Mouse (Mus musculus): ENCODE measurements around the gene Sltm. TPM values are rescaled to one million over a fixed set of nuclear protein-coding genes. Genes with fewer than 3 reads are reported as not detected.

Gene Sltm
- polyA plus RNA-seq (2015; fragmentation: Nextera tagmentation; extraction: Ambion mirVana), result 47.4 and 52.8 TPM in 2 replicates

DNA sequence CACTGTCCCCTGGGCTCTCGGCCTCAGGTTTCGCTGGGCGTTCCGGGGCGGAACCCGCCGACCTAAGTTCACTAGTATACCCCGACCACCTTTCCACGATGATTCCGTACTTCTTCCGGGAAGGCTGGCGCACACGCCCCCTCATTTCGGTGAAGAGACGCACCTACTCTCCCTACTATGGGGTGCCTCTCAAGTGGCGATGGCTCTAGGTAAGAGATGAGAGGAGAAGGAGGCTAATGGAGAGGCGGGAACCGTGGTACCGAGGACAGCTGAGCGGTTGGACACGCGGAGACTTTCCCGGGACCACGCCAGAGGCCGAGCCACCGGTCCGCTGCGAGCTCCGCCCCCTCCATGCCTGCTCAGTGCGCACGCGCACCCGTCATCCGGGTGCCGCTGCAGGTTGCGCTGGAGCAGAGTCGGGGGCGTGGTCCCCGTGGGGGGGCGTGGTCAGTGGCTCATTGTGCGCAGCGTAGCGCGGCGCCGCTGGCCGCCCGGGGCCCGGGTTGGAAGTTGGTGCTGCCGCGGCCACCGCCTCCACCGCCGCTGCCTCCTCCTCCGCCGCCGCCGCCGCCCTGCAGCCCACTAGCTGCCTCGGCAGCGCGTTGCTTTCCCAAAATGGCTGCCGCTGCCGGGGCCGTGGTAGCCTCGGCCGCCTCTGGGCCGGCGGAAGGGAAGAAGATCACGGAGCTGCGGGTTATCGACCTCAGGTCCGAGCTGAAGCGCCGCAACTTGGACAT, at the start of gene Sltm:
Sltm (plus strand) TSS at position 450 of the 737 bp plus-strand sequence.
- Histone ChIP-seq H3K9ac (peak within 1 kb of the TSS; percentile 91), H3K27ac (peak within 1 kb of the TSS; percentile 97), H3K4me3 (peak within 1 kb of the TSS; percentile 94), H3K36me3 (no peaks in the 10 kb centered on the region; the same call in 1 of the 2 replicates), H3K4me1 (peaks cover 13% of the 10 kb centered on the region), H3K27me3 (no peaks in the 10 kb centered on the region), H3K4me2 (peak within 1 kb of the TSS; percentile 89), H3K9me3 (no peaks in the 10 kb centered on the region)
- under 1% methylated on average over 67 of the region's 75 CpGs for WGBS
- ATAC-seq (ENCODE audit: insufficient number of reproducible peaks, low FRiP score, low TSS enrichment, low read depth), result peak; percentile 99

GRCm38 (mm10) chr9:70493038-70493437, 49.5 kb upstream of the Sltm start:
- Histone ChIP-seq H3K27me3 (no peaks in the 10 kb centered on the region), H3K27ac (no peak overlapping the region), H3K9ac (no peak overlapping the region), H3K4me3 (no peak overlapping the region), H3K4me1 (no peaks in the 10 kb centered on the region), H3K9me3 (no peaks in the 10 kb centered on the region), H3K4me2 (no peak overlapping the region), H3K36me3 (peaks cover 3% of the 10 kb centered on the region; the same call in 1 of the 2 replicates)
- WGBS, result 81% methylated on average over 2 of the region's 2 CpGs
- no peak for ATAC-seq (ENCODE audit: insufficient number of reproducible peaks, low FRiP score, low TSS enrichment, low read depth)

DNA sequence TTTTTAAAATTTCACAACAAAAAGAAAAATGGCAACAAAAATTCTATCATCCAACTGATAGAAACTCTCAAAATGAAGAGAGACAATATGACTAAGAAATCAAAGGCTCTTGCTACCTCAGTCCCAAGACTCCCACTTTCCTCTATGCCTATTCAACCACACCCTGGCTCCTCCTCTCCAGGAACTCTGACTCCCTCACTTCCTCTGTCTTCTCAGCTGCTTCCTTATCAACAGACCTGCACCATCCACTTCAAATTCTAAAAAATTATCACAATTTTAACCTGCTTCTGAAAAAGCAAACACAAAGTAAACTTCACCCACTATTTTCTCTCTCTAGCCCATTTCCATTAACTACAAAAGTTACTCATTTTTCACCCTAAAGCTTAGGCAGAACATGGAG, 45.6 kb upstream of the Sltm start:
- Histone ChIP-seq H3K9me3 (no peaks in the 10 kb centered on the region), H3K4me3 (no peak overlapping the region), H3K27me3 (no peaks in the 10 kb centered on the region), H3K27ac (no peak overlapping the region), H3K36me3 (peaks cover 6% of the 10 kb centered on the region), H3K9ac (no peak overlapping the region), H3K4me1 (no peaks in the 10 kb centered on the region), H3K4me2 (no peak overlapping the region)
- no peak for ATAC-seq (ENCODE audit: insufficient number of reproducible peaks, low FRiP score, low TSS enrichment, low read depth)

GRCm38 (mm10) chr9:70502284-70503014, 40.1 kb upstream of the Sltm start:
- peak overlapping the region; percentile 98 for H3K4me3 ChIP-seq
- peak overlapping the region; percentile 98 for H3K9ac ChIP-seq
- H3K4me2 ChIP-seq, result peak overlapping the region; percentile 50
- peaks cover 8% of the 10 kb centered on the region for H3K4me1 ChIP-seq
- H3K9me3 ChIP-seq, result no peaks in the 10 kb centered on the region
- H3K36me3 ChIP-seq, result peaks cover 3% of the 10 kb centered on the region
- H3K27ac ChIP-seq, result peak overlapping the region; percentile 99
- no peaks in the 10 kb centered on the region for H3K27me3 ChIP-seq
- no peak for ATAC-seq (ENCODE audit: insufficient number of reproducible peaks, low FRiP score, low TSS enrichment, low read depth)
- WGBS, result 36% methylated on average over 10 of the region's 10 CpGs

DNA sequence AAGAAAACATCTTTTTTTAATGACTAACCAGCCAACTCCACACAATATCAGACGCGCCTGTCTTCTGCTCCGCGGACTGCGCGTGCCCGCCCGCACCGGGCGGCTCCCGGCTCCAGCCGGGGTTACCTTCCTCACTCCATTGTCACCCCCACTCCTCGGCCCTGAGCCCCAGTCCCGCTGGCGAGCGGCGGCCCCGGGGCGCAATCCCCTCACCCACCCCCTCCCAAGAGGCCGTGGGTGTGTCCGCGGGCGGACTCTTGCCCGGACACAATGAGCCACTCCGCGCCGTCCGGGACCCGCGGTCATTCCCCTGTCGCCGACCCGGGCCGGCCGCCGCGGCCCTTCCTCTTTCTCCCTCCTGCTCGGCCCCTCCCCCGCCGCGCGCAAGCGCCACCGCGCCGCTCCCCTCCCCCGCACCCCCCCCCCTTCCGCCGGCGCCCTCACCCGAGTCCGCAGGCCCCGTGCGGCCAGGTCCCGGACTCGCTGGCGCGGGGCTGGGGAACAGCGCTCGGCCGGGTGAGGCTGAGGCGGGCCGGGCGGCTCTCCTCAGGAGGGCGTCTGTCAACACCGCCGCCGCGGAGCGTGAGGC, 39.4 kb upstream of the Sltm start:
- Histone ChIP-seq H3K9ac (peak overlapping the region; percentile 98), H3K4me3 (peak overlapping the region; percentile 98), H3K36me3 (peaks cover 3% of the 10 kb centered on the region), H3K9me3 (no peaks in the 10 kb centered on the region), H3K4me2 (peak overlapping the region; percentile 50), H3K4me1 (peaks cover 8% of the 10 kb centered on the region), H3K27me3 (no peaks in the 10 kb centered on the region), H3K27ac (peak overlapping the region; percentile 99)
- under 1% methylated on average over 61 of the region's 70 CpGs for WGBS
- ATAC-seq (ENCODE audit: insufficient number of reproducible peaks, low FRiP score, low TSS enrichment, low read depth), result peak; percentile 80

DNA sequence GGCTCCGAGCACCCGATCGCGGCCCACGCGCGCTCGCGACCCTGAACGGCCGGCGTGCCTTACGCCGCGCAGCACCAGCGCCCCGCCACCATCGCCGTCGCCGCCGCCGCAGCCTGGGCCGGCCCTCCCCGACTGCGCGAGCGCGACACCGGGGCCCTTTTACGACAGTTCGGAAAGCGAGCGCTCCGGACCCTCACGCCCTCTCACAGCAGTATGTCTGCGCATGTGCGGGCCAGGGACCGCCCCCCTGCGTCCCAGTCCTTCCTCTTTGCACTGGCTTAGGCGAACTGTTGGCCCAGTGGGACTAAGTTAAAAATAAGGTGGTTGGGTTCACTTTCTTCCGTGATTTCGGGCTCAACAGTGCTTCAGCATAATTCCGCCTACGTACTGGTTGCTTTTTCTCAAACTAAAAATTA, 38.9 kb upstream of the Sltm start, which contains the start of gene Rnf111:
Rnf111 (minus strand) TSS at position 100 of the 416 bp plus-strand sequence.
- Histone ChIP-seq H3K4me1 (peaks cover 8% of the 10 kb centered on the region), H3K27me3 (no peaks in the 10 kb centered on the region), H3K9ac (peak within 1 kb of the TSS; percentile 98), H3K4me2 (peak within 1 kb of the TSS; percentile 50), H3K36me3 (peaks cover 3% of the 10 kb centered on the region), H3K9me3 (no peaks in the 10 kb centered on the region), H3K4me3 (peak within 1 kb of the TSS; percentile 98), H3K27ac (peak within 1 kb of the TSS; percentile 99)
- peak; percentile 94 for ATAC-seq (ENCODE audit: insufficient number of reproducible peaks, low FRiP score, low TSS enrichment, low read depth)
- under 1% methylated on average over 39 of the region's 45 CpGs for WGBS

DNA sequence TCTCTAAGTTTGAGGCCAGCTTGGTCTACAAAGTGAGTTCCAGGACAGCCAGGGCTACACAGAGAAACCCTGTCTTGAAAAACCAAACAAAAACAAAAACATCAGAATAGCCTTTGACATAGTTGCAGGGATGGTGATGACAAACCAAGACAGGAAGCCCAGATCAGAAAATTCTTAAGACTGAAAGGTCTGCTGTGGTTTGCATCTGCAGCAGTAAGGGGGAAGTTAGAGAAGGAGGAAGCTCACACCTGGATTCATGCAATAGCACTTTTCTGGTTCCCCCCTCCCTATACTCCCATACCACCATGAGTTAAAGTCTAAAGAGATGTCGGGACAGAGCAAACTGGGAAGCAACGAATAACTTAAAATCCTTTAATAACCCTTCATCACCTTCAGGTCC, 36.4 kb upstream of the Sltm start:
- ATAC-seq (ENCODE audit: insufficient number of reproducible peaks, low FRiP score, low TSS enrichment, low read depth), result no peak
- Histone ChIP-seq H3K9me3 (no peaks in the 10 kb centered on the region), H3K9ac (no peak overlapping the region), H3K36me3 (no peaks in the 10 kb centered on the region), H3K27ac (no peak overlapping the region), H3K4me1 (peaks cover 8% of the 10 kb centered on the region), H3K4me3 (no peak overlapping the region), H3K27me3 (no peaks in the 10 kb centered on the region), H3K4me2 (no peak overlapping the region)
- 78% methylated on average over 2 of the region's 2 CpGs for WGBS

DNA sequence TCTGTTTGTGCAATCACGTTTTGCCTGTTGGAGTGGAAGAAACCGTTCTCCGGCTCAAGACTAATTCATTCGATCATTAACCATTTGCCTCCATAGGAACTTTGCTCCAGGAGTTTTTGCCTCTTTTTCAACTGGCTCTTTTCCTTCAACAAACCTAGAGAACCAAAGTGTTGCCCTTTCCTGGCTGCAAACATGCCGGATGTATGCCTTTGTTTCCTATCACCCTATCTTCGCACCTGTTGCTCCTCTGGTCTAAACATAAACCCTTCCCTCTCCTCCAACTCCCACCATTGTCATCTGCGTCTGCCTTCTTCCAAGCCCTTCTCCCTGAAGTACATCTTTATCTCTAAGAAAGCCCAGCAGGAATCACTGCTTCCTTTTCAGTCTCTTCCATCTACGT, 35.8 kb upstream of the Sltm start:
- Histone ChIP-seq H3K9ac (no peak overlapping the region), H3K27ac (no peak overlapping the region), H3K4me2 (no peak overlapping the region), H3K4me3 (no peak overlapping the region), H3K27me3 (no peaks in the 10 kb centered on the region), H3K36me3 (no peaks in the 10 kb centered on the region), H3K4me1 (peaks cover 8% of the 10 kb centered on the region), H3K9me3 (no peaks in the 10 kb centered on the region)
- WGBS, result 80% methylated on average over 8 of the region's 8 CpGs
- ATAC-seq (ENCODE audit: insufficient number of reproducible peaks, low FRiP score, low TSS enrichment, low read depth), result no peak

DNA sequence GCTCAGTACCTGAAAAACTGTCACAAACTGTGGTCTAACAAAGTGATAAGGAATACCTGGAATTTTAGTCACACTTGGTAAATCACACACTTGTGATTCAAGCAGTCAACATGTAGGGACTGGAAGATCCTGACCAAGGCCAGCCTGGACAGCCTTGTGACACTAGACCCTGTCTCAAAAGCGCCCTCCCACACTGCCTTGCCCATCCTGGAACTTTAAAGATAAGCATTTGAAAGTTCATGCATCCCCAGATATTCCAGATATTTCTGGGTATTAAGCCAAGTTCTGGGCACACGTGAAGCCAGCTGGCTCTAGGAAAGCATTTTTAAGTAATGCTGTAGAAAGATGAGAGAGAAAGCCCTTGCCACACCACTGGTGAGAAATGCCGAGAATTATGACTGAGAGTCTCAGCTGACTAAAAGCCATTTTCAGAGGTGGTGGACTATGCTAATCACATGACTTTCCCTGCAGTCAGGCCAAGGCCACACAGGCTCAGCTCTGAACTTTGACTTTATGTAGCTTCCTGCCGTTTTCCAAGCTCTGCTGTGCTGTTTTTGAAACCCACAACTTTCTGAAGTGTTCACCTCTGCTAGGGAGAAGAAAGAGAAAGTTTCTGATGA, 32.5 kb upstream of the Sltm start:
- 0 out of 2 replicates have a peak overlapping the region, but pooled peaks have one; percentile 6 for H3K27ac ChIP-seq
- H3K4me2 ChIP-seq, result no peak overlapping the region
- no peaks in the 10 kb centered on the region for H3K9me3 ChIP-seq
- 60% methylated on average over 4 of the region's 4 CpGs for WGBS
- no peak overlapping the region for H3K9ac ChIP-seq
- no peaks in the 10 kb centered on the region; the same call in 1 of the 2 replicates for H3K4me1 ChIP-seq
- ATAC-seq (ENCODE audit: insufficient number of reproducible peaks, low FRiP score, low TSS enrichment, low read depth), result no peak
- H3K36me3 ChIP-seq, result no peaks in the 10 kb centered on the region
- H3K27me3 ChIP-seq, result no peaks in the 10 kb centered on the region
- no peak overlapping the region for H3K4me3 ChIP-seq

- ATAC-seq (ENCODE audit: insufficient number of reproducible peaks, low FRiP score, low TSS enrichment, low read depth), result no peak
- Histone ChIP-seq H3K27ac (no peak overlapping the region), H3K4me1 (no peaks in the 10 kb centered on the region; the same call in 1 of the 2 replicates), H3K27me3 (no peaks in the 10 kb centered on the region), H3K4me2 (no peak overlapping the region), H3K9me3 (no peaks in the 10 kb centered on the region), H3K9ac (no peak overlapping the region), H3K4me3 (no peak overlapping the region), H3K36me3 (no peaks in the 10 kb centered on the region)
- 57% methylated on average over 10 of the region's 10 CpGs for WGBS
These were observed 31.5 kb upstream of the Sltm start for GRCm38 (mm10) chr9:70510998-70511583.

DNA sequence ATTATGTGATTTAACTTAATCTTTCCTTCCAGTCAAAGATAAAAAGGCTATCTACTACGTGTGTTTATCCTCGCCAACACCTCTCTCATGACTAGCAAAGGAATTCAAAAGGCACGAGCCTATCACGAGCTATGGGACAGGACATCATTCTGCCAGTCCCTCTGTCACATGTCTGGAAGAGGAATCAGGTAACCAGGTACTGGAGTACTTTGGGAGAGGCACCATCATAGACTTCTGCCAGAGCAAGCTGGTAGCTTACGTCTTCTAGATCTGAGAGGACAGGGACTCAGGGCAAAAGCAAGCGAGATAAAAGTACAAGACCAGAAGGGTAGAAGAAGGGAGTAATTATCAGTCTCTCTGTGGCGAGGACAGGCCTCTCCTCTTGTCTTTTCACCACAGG, 30.9 kb upstream of the Sltm start:
- Histone ChIP-seq H3K4me1 (no peaks in the 10 kb centered on the region; the same call in 1 of the 2 replicates), H3K9ac (no peak overlapping the region), H3K27ac (no peak overlapping the region), H3K4me2 (no peak overlapping the region), H3K36me3 (no peaks in the 10 kb centered on the region), H3K27me3 (no peaks in the 10 kb centered on the region), H3K9me3 (no peaks in the 10 kb centered on the region), H3K4me3 (no peak overlapping the region)
- ATAC-seq (ENCODE audit: insufficient number of reproducible peaks, low FRiP score, low TSS enrichment, low read depth), result no peak
- WGBS, result 73% methylated on average over 7 of the region's 7 CpGs
